Mouse (Mus musculus) heart, adult 10 weeks (tissue): ENCODE data around the gene Rbm48. TPM values are rescaled to one million over a fixed set of nuclear protein-coding genes. Genes with fewer than 3 reads are reported as not detected.

Experiments used
- polyA plus RNA-seq: library from polyadenylated mRNA; stranded (reverse); fragments of 350-450 nt; fragmentation: Illumina TruSeq; extraction: RNeasy Lipid Tissue Mini Kit (QIAGEN cat#74804); gene quantifications from one replicate; pipeline ENCODE4 v1.2.3, GENCODE M21; 2014; ENCODE audit warnings: low read depth, low replicate concordance

The Rbm48 gene
- polyA plus RNA-seq = 6.6 TPM

GRCm38 (mm10) chr5:3596399-3596766 lies at the start of gene Rbm48:
TSS of gene Rbm48 (minus strand) at chr5:3596585.

GRCm38 (mm10) chr5:3595693-3596398 lies 539 bp downstream of the Rbm48 start, which contains the start of gene Pex1:
TSS of gene Pex1 (plus strand) at chr5:3596066.

GRCm38 (mm10) chr5:3571266-3571665 lies 25.1 kb downstream of the Rbm48 start, which contains the start of gene 1700109H08Rik:
TSS of gene 1700109H08Rik (plus strand) at chr5:3571566.

GRCm38 (mm10) chr5:3543629-3544479 lies 52.5 kb downstream of the Rbm48 start, which contains the start of gene Fam133b:
TSS of gene Fam133b (plus strand) at chr5:3543833.

Other genes starting within 250 kb of the Rbm48 start
- gene Fam133b, start 52.8 kb downstream of the Rbm48 start, polyA plus RNA-seq = 11.7 TPM
- 3.7 TPM for gene 1700109H08Rik, start 25.0 kb downstream of the Rbm48 start, polyA plus RNA-seq
- 15.8 TPM for gene Pex1, start 519 bp downstream of the Rbm48 start, polyA plus RNA-seq
- not detected for gene Tmbim7, start 54.6 kb upstream of the Rbm48 start, polyA plus RNA-seq
- gene Gatad1, start 60.6 kb upstream of the Rbm48 start, polyA plus RNA-seq = 103 TPM
- gene Ankib1, start 206.3 kb upstream of the Rbm48 start, polyA plus RNA-seq = 8.7 TPM
- 33.8 TPM for gene Krit1, start 206.6 kb upstream of the Rbm48 start, polyA plus RNA-seq
- gene Lrrd1, start 248.6 kb upstream of the Rbm48 start, polyA plus RNA-seq = not detected